Mouse (Mus musculus): Measurements from ENCODE around the gene Gm11733.

The Gm11733 gene

DNA sequence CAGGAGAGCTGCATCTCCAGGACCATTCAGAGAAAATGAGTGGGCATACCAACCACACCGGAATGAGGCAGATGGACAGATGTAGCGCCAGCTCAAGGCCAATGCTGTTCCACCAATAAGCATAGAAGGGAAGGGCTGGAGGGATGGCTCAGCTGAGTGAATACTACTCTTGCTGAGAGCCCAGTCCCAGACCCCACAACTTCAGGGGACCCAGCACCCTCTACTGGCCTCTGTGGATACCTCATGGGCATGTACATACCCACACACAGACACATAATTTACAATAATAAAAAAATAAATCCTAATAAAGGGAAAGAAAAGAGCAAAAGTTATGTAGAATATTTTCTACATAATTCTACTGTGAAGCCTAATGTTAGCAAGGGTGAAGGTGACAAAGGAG, 9.0 kb upstream of the Gm11733 start:
- in situ Hi-C loops (cut with MboI; ENCODE audit: low pct_unique_long_range_greater_than_20kb in 1 of 2, low sequenced_read_pairs in 2 of 2, unreplicated experiment in 1 of 2), result no loop called here

DNA sequence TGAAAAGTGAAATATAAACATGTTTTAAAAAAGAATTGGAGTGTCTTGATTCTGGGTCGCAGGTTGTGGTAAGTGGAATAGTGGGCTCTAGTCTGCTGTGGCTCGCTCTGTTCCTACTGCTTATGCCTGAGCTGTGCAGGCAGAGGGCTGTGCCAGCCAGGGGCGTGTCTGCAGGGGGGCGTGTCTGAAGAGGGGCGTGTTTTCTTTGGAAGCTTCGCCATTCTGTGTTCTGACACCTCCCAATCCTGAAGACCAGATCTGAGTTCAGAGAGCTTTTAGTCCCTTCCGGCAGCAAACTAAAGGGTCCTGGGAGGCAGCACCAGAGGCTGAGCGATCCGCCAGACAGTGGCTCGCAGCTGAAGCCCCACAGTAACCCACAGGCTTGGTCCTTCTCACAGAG, 8.5 kb upstream of the Gm11733 start:
- in situ Hi-C loops (cut with MboI; ENCODE audit: low pct_unique_long_range_greater_than_20kb in 1 of 2, low sequenced_read_pairs in 2 of 2, unreplicated experiment in 1 of 2), result no loop called here

DNA sequence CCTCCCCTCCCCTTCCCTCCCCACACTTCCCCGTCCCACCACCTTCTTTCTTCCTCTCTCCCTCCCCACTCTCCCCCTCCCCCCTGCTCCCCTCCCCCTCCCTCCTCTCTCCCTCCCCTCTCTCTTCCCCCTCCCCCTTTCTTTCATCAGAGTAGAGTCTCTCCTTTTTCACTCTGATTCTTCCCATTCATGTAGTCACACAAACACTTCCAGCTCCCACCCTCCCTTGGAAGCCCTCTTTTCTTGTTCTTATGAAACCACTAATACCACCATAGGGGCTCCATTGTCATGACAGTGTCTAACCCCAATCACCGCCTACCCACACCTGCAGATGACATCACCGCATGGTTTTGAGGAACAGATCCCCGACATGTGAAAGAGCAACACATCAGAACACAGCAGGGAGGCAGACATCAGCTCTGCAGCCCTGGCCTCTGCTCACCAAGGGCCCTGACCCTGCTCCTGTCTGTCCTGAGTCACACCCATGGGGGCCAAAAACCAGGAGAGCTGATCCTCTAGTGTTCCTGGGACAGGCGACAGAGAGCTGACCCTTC, 7.5 kb upstream of the Gm11733 start:
- in situ Hi-C loops (cut with MboI; ENCODE audit: low pct_unique_long_range_greater_than_20kb in 1 of 2, low sequenced_read_pairs in 2 of 2, unreplicated experiment in 1 of 2), result no loop called here

DNA sequence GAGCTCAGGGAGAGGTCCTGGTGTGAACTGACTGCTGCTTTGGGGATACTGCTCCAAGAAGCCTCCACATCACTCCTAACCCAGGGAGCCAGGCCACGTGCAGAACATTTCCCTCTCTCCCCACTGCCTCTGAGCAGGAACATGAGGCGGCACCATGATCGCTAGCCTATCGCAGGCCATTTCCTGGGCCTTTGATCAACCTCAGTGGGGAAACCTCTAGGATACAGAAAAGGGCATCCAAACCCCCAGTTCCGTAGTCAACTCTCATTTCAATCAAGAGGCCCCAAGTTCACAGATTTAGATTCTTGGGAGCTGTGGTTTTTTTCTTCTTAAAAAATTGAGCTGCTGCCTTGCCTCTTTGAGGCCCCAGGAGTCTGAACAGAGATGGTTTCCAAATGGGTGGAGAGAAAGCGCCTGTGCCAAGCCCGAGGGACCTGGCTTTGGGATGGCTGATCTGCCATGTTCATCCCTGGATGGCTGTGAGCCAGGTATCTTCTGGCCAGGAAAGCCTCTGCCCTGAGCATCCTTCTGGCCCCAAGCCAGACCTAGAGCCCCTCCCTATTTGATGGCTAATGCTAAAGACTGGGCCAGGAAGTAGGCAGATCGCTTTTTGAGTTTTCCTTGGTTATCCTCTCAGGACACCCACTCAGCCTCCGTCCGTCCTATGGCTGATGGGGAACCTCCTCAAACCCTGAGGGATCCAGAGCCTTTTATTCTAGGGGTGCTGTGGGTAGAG, 5.7 kb upstream of the Gm11733 start:
- in situ Hi-C loops (cut with MboI; ENCODE audit: low pct_unique_long_range_greater_than_20kb in 1 of 2, low sequenced_read_pairs in 2 of 2, unreplicated experiment in 1 of 2), result no loop called here

DNA sequence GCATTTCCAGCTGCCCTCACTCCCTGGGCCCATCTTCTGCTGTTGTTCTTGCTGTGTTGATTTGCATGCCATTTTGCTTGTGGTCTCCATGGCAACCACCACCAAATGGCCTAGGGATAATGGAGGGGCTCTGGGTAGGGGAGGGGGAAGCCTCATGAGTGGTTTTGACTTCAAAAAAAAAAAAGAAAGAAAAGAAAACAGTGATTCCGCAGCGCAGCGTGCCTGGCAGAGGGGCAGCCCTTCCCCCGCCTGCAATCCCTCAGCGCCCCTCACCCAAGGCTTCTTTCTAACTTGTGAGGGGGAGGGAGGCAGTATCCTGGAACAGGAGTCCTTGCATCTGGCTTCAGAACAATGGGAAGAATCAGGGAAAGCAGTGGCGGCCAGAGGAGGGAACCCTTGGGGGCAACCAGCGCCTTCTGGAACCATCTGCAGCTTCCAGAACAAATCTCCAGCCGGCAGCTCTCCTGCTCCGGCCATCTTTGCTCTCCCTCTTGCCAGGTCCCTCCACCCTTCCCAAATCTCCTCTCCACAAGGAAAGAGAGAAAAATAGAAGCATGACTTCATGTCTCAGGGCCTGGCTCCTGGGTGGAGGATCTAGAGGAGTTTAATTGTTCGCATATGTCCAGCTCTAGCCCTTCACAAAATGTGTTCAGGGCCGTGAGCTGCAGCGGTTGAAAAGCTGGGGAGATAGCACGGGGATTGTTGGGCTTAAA, 5.0 kb upstream of the Gm11733 start:
- in situ Hi-C loops (cut with MboI; ENCODE audit: low pct_unique_long_range_greater_than_20kb in 1 of 2, low sequenced_read_pairs in 2 of 2, unreplicated experiment in 1 of 2), result no loop called here

DNA sequence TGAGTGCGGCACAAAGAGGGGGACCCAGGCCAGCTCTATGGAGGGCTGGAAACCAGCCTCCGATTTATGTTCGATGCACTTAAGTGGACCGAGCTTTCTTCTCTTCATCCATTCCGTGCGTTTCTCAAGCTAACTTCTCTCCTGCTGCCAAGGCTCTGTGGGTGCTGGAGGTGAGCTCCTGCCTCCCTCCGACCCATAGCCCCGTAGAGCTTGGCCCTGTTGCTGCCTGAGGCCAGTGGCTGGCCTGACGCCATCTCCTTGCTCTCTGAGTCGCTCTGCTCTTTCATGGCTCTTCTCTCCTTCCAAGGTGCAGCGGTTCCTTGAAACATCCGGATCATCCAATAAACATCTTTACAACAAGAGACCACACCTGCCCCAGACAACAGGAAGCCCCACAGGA, 4.4 kb upstream of the Gm11733 start:
- in situ Hi-C loops (cut with MboI; ENCODE audit: low pct_unique_long_range_greater_than_20kb in 1 of 2, low sequenced_read_pairs in 2 of 2, unreplicated experiment in 1 of 2), result no loop called here

DNA sequence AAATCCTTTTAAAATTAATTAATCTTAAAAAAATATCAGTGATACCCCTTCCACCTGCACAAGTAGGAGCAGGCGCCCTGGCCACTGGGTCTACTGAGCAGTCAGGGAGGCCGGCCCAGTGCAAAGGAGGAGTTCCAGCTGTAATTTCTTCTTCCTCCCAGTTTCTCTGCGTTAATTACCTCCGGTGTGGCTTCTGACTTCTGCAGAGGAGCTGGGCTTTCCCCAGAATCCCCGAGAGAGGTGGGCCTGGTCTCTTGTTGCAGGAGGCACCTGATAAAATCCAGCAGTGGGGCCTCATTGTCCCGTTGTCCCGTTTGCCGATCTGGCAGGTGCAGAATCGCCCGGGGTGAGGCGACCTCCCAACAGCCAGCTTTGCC, 1.9 kb upstream of the Gm11733 start:
- in situ Hi-C loops (cut with MboI; ENCODE audit: low pct_unique_long_range_greater_than_20kb in 1 of 2, low sequenced_read_pairs in 2 of 2, unreplicated experiment in 1 of 2), result no loop called here

DNA sequence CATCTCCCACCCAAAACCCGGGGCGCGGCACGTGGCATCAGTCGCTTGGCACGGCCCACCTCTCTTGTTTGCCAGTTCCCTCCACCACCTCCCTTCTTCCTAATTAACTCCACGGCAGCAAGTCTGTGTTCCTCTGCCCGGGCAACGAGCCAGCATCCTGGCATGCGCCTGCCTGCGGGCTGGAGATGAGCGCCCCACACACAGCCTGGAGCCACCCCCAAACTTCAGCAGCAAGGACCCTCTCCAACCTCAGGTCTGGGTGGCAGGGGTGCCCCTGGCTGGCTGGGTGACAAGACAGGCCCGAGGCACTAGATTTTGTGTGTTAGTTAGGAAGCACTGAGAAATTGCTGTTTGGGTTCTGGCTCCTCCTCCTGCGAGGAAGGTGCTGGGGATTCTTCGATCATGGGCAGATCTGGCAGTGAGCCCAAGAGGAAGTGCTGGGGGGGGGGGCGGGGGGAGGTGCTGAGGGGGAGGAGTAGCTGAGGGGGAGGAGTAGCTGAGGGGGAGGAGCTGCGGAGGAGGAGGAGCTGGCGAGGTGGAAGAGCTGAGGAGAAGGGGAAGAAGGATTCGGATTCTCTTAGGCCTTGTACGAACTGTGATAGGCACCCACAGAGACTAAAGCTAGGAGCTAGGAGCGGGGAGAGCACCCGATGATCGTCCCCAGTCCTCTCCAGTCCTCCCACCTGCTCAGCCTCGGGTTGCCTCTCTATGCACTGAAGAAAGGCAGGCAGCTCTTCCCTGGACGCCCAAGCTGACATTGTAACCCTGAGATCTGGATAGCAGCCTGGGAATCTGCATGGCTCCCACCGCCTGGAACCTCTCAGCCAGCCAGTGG, 1.3 kb upstream of the Gm11733 start:
- in situ Hi-C loops (cut with MboI; ENCODE audit: low pct_unique_long_range_greater_than_20kb in 1 of 2, low sequenced_read_pairs in 2 of 2, unreplicated experiment in 1 of 2), result no loop called here

DNA sequence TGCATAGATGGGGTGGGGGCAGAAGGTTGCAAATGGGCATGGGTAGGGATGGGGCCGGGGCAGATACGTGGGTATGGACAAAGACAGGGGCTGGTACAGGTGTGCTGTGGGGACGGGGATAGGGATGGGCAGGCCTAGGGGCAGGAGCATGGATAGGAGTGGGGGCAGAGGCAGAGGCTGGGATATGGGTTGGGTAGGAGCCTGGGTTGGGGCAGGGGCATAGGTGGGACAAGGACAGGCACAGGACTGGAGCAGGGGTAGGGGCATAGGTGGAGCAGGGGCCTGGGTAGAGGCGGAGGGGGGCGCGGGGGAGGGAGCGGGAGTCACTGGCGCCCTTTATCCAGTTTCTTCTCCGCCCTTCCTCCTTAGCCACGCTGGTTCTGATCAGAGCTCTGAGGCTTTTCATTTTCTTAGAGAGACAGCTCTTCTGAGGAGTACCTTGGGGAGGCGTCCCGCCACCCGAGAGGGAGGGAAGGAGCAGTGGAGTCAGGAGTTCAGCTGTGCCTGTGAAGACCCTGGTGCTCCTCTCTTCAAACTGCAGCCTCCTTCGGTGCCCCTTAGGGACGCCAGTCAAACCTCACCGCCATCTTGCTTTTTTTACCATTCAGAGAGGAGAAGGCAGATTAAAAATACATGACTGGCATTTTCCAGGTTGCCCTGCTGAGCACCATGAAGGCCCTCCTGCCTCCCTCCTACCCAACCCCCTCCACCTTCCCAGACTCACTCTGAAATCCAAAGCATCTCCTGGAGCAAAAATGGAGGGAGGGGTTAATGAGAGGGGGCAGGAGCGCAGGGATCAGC, 7.4 kb downstream of the Gm11733 start:
- in situ Hi-C loops (cut with MboI; ENCODE audit: low pct_unique_long_range_greater_than_20kb in 1 of 2, low sequenced_read_pairs in 2 of 2, unreplicated experiment in 1 of 2), result no loop called here

DNA sequence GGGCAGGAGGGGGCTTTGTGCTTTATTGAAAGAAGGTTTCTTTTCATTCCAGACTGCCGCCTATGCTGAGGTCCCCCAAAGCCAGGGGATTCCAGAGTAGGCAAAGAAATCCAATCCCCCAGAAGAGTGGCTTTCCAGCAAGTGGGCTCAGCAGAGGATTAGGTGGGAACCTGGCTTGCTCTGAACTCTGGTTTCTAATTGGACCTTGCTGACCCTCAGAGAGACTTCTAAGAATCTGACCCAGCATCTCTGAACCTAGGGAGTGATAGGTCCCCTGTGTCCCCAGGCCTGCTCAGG, 8.0 kb downstream of the Gm11733 start:
- in situ Hi-C loops (cut with MboI; ENCODE audit: low pct_unique_long_range_greater_than_20kb in 1 of 2, low sequenced_read_pairs in 2 of 2, unreplicated experiment in 1 of 2), result no loop called here

DNA sequence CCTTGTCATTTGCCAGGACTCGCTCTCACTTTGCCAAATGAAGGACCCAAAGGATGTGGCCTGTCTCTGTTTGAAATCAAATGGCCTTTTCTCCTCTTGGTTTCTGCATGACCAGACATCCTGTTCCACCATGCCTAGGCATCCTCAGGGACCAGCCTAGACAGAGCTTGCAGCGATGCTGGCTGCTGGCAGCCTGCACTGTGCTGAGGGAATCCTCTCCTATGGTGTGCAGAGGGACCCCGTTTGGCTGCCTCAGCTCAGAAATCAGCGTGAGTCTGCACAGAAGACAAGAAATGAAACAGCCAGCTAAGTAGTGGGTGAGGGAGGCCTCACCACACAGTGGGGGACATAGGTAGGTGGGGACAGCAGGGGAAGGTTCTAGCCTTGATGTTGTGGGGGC, 12.6 kb downstream of the Gm11733 start:
- in situ Hi-C loops (cut with MboI; ENCODE audit: low pct_unique_long_range_greater_than_20kb in 1 of 2, low sequenced_read_pairs in 2 of 2, unreplicated experiment in 1 of 2), result no loop called here

DNA sequence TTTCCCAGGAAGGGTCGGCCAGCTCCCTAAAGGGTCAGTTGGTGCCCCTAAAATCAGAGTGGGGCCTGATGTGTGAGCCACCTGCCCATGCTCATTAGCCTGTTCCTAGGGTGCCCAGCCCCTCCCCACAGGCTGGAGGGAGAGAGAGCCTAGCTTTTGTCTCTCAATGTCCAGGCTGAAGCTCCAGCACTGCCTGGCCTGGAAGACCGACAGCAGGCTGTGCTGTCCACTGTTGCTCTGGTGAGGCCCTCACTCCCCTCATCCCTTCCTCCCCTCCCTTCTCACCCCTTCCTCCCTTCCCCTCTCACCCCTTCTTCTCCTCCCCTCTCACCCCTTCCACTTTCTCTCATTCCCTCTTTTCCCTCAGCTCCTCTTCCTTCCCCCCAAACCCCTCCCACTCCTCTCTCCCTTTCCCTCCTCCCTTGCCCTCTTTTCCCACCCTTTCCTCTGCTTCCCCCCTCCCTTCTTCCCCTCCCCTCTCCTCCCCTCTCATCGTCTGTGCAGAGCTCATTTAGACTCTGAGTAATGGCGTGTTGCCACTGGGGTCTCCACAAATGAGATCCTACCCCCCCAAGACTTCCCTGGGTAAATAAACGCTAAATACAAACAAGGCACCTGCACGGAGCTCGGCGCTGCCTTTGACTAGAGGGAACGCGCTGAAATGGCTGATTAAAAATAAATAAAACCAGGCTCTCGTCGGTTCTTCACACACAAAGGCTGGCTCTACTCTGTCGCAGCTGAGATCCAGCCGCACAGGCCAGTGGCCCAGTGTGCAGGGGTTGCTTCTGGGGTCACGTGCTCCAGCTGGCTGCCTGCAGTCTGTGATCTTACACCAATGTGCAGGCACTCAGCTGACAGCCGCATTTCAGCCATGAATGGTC, 13.3 kb downstream of the Gm11733 start:
- in situ Hi-C loops (cut with MboI; ENCODE audit: low pct_unique_long_range_greater_than_20kb in 1 of 2, low sequenced_read_pairs in 2 of 2, unreplicated experiment in 1 of 2), result no loop called here

DNA sequence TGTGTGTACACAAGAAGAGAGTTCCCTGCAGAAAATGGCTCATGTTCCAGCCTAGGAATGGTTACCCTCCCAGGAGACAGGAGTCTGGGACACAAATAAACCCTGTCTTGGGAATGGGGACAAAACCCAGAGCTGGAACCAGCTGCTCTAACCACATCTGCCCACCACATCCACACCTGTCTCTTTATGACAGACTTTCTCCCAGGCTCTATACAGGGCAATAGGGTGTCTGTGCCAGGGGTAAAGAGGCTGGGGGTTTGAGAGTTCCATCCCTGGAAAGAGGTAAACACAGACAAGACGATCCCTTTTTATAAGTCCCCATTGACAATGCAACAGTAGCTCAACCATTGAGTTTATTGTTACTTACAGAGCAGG, 14.0 kb downstream of the Gm11733 start:
- in situ Hi-C loops (cut with MboI; ENCODE audit: low pct_unique_long_range_greater_than_20kb in 1 of 2, low sequenced_read_pairs in 2 of 2, unreplicated experiment in 1 of 2), result no loop called here

DNA sequence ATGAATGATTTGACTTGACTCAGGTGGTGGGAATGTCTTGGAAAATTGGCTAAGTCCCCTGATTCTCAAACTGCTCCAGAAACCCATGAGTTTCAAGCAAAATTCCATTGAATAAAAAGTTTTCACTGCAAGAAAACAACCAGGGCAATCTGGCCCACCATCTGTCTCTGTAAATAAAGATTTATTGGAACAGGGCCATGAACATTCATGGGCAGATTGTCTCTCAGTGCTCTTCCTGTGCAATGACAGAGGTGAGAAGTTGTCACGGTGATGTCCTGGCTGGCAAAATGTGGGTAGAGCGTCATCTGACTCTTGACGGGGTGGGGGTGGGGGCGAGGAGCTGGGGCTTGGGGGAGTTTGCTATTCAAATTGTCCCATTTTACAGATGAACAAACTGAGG, 24.8 kb downstream of the Gm11733 start:
- in situ Hi-C loops (cut with MboI; ENCODE audit: low pct_unique_long_range_greater_than_20kb in 1 of 2, low sequenced_read_pairs in 2 of 2, unreplicated experiment in 1 of 2), result no loop called here

DNA sequence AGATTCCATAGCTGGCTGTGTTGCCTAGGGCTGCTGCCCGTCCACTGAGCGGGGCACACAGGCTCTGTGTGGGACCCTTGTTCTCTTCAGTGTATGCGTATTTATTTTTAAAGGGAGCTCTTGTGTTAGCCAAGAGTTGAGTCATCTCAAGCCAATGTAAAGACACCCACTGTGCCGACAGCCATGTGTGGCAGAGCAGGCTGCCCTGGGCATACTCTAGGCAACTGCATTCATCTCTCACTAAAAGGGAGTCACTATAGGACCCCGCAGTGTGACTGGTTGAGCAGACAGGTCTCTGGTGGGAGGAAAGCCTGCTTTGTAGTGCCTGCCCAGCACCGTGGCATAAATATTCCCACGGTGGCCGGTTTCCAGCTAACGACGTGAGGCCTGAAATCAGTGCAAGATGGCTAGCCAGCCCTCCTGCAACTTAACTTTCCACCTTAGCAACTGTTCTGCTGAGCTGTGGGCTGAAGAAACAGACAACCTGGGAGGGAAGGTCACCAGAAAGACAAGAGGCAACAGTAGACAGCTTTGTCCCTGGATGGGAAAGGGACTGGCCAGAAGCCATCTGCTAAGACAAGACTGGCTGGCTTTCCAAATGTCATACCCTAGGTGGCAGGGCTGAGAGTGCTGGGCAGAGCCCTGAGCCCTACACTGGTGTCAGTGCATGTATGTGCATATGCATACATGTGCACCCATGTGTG, 31.7 kb downstream of the Gm11733 start:
- in situ Hi-C loops (cut with MboI; ENCODE audit: low pct_unique_long_range_greater_than_20kb in 1 of 2, low sequenced_read_pairs in 2 of 2, unreplicated experiment in 1 of 2), result no loop called here

DNA sequence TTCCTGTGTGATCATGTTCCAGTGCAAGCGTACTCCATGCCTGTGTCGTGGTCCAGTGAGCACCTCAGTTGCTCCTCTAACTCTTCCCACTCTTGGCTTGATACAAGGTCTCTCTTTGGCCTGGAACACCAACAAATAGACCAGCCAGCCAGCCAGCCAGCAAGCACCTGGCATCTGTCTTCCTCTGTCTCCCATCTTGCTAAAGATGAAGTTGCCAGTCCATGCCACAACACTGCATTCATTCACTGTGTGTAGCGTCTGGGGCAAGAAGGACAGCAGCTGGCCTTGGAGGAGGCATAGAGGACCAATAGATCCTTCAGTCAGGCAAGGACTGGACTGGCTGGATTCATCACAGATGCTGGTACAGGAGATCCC, 32.2 kb downstream of the Gm11733 start:
- in situ Hi-C loops (cut with MboI; ENCODE audit: low pct_unique_long_range_greater_than_20kb in 1 of 2, low sequenced_read_pairs in 2 of 2, unreplicated experiment in 1 of 2), result no loop called here
